Mouse (Mus musculus): ENCODE data around the gene Rnf24.

- no peak for TF ChIP-seq POLR2A (IDR thresholded peaks at IDR 0.05; ENCODE audit: low read depth, low read length)
- TF ChIP-seq CTCF (IDR thresholded peaks at IDR 0.05; ENCODE audit: extremely low read depth, insufficient read depth, insufficient read length, insufficient replicate concordance) = no peak
These were observed 71.1 kb downstream of the Rnf24 start for GRCm38 (mm10) chr2:131281596-131281995.

Data from spleen, adult 2 months (tissue).